Mouse (Mus musculus): ENCODE results near the gene Lce3e. TPM values are rescaled to one million over a fixed set of nuclear protein-coding genes. Genes with fewer than 3 reads are reported as not detected.

Gene Lce3e
- total RNA-seq (2018; cell fraction: chromatin; rRNA removed): not detected
- not detected for total RNA-seq (2018; cell fraction: cytosol; rRNA removed)
- total RNA-seq (2018; cell fraction: nucleus; rRNA removed): not detected
- not detected in 3 replicates for polyA plus RNA-seq (2018)

DNA sequence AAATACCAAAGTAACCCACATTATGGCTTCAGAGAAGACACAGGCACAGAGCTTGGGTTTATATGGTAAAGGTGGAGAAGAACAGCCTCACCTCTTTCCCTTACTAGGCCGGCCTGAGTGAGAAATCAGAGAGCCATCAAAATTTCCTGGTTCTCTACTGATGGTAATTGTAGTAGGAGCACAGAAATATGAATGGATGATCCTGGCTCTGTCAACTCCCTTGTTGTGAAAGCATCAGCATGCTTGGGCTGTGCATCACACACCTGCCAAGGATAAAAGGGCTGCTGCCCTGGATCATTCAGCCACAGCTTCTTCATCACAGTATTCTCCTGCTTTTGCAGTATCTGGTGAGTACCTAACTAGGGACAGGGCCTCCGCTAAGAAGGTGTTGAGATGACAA, at the start of gene Lce3e:
Gene Lce3e, plus strand, starts transcription at position 301 of the 400 bp plus-strand sequence.
- 76% methylated on average over 2 of the region's 2 CpGs for WGBS (ENCODE audit: missing documents)
- Histone ChIP-seq H3K27ac (no peak within 1 kb of the TSS), H3K36me3 (ENCODE audit: inconsistent target) (no peaks in the 10 kb centered on the region), H3K79me2 (ENCODE audit: inconsistent target) (no peaks in the 10 kb centered on the region), H3K4me3 (ENCODE audit: inconsistent target) (no peak within 1 kb of the TSS)

DNA sequence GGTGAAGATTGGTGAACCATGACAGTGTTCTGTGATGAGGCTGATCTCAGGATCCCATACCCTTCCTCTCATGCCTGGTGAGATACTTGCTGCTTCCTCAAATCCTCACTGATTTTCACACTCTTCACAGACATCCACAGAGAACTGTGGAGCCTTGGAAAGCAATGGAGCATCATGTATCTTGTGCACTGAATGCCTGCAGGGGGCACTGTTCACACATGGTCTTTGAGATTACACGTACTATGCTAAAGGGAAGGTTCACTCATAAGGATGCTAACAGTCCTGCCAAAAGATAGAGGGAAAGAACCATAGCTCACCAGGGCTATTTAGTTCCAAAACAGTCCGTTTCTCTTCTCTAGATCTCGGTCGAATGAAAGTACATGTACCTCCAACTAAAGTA, 46.5 kb upstream of the Lce3e start:
- WGBS (ENCODE audit: missing documents): 57% methylated on average over 4 of the region's 4 CpGs
- Histone ChIP-seq H3K4me3 (ENCODE audit: inconsistent target) (no peak overlapping the region), H3K36me3 (ENCODE audit: inconsistent target) (no peaks in the 10 kb centered on the region), H3K79me2 (ENCODE audit: inconsistent target) (no peaks in the 10 kb centered on the region), H3K27ac (no peak overlapping the region)

DNA sequence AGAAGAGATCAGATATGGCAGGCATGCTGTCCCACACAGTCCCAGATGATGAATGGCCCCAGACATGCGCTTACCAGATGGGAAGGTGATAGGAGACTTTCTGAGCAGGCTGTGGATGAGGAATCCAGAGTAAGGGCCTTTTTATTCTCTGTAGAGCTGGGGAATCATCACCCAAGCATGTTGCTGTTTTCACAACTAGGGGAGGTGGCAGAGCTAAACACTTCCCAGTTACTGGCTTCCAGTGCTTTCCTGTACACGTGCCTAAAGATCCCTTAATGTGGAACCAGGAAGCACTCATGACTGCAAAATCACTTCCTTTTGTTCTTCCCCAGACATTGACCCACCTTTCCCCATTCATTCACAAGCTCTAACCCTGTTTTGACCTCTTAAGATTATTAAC, 40.7 kb upstream of the Lce3e start, which contains the start of gene Lce3a:
Gene Lce3a, minus strand, starts transcription at position 101 of the 400 bp plus-strand sequence.
- Histone ChIP-seq H3K36me3 (ENCODE audit: inconsistent target) (no peaks in the 10 kb centered on the region), H3K4me3 (ENCODE audit: inconsistent target) (no peak within 1 kb of the TSS), H3K27ac (no peak within 1 kb of the TSS), H3K79me2 (ENCODE audit: inconsistent target) (no peaks in the 10 kb centered on the region)
- WGBS (ENCODE audit: missing documents): 58% methylated on average over 2 of the region's 2 CpGs

DNA sequence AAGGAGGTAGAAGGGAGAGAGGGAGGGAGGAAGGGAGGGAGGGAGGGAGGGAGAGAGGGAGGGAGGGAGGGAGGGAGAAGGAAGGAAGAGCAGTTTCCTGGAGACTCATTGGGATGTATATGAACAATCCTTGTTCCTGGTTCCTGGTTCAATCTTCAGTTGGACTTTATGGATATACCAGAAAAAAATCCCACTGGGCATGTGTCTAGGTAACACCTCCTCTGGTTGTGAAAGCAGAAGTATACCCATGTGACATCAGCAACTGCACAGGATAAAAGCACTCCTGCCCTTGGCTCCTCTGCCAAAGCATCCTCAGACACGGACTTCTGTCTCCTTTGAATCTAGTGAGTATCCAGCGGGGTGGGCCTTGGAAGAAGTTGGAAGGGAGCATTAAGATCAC, 34.2 kb upstream of the Lce3e start, which contains the start of gene Lce3b:
Gene Lce3b, plus strand, starts transcription at position 301 of the 400 bp plus-strand sequence.
- Histone ChIP-seq H3K36me3 (ENCODE audit: inconsistent target) (no peaks in the 10 kb centered on the region), H3K27ac (no peak within 1 kb of the TSS), H3K4me3 (ENCODE audit: inconsistent target) (no peak within 1 kb of the TSS), H3K79me2 (ENCODE audit: inconsistent target) (no peaks in the 10 kb centered on the region)
- WGBS (ENCODE audit: missing documents): 65% methylated on average over 2 of the region's 2 CpGs

DNA sequence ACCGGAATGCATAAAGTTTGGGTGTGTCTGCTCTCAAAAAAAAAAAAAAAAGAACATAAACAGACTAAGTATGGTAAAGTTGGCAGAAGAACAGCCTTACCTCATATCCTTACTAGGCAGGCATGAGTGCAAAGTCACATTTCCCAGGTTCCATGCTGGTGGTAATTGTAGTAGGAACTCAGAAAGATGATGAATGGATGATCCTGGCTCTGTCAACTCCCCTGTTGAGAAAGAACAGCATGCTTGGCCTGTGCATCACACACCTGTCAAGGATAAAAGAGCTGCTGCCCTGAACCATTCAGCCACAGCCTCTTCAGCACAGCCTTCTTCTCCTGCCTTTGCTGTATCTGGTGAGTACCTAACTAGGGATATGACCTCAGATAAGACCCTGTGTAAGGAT, 22.7 kb upstream of the Lce3e start, which contains the start of gene Lce3c:
Gene Lce3c, plus strand, starts transcription at position 301 of the 400 bp plus-strand sequence.
- Histone ChIP-seq H3K36me3 (ENCODE audit: inconsistent target) (no peaks in the 10 kb centered on the region), H3K4me3 (ENCODE audit: inconsistent target) (no peak within 1 kb of the TSS), H3K27ac (no peak within 1 kb of the TSS), H3K79me2 (ENCODE audit: inconsistent target) (no peaks in the 10 kb centered on the region)
- 83% methylated on average over 1 of the region's 1 CpGs for WGBS (ENCODE audit: missing documents)

DNA sequence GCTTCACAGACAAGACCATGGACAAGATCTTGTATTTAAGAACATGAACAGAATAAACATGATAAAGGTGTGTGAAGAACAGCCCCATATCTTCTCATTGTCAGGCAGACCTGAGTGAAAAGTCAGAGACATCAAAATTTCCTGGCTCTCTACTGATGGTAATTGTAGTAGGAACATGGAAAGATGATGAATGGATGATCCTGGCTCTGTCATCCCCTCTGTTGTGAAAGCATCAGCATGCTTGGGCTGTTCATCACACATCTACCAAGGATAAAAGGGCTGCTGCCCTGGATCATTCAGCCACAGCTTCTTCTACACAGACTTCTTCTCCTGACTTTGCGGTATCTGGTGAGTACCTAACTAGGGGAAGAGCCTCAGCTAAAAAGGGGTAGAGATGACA, 9.8 kb upstream of the Lce3e start, which contains the start of gene Lce3d:
Gene Lce3d, plus strand, starts transcription at position 301 of the 400 bp plus-strand sequence.
- no peak within 1 kb of the TSS for H3K27ac ChIP-seq
- 81% methylated on average over 1 of the region's 1 CpGs for WGBS (ENCODE audit: missing documents)
- no peaks in the 10 kb centered on the region for H3K36me3 ChIP-seq (ENCODE audit: inconsistent target)
- H3K79me2 ChIP-seq (ENCODE audit: inconsistent target): no peaks in the 10 kb centered on the region
- H3K4me3 ChIP-seq (ENCODE audit: inconsistent target): no peak within 1 kb of the TSS

DNA sequence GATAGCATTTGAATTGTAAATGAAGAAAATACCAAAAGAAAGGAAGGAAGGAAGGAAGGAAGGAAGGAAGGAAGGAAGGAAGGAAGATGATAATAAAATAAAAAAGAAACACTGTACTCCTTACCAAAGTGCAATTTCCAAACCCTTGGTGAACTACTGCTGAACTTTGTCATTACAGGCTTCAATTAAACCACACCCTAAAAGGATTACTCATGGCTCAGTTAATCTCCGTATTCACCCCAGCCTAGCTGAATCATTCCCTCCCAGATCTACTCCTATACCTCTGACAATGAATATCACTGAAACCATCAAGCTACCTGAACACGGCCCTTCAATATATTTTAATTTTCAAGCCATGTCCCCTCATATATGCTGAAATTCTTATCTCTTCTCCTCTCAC, 11.6 kb downstream of the Lce3e start:
- Histone ChIP-seq H3K36me3 (ENCODE audit: inconsistent target) (no peaks in the 10 kb centered on the region), H3K27ac (no peak overlapping the region), H3K79me2 (ENCODE audit: inconsistent target) (no peaks in the 10 kb centered on the region), H3K4me3 (ENCODE audit: inconsistent target) (no peak overlapping the region)
- 74% methylated on average over 2 of the region's 2 CpGs for WGBS (ENCODE audit: missing documents)

DNA sequence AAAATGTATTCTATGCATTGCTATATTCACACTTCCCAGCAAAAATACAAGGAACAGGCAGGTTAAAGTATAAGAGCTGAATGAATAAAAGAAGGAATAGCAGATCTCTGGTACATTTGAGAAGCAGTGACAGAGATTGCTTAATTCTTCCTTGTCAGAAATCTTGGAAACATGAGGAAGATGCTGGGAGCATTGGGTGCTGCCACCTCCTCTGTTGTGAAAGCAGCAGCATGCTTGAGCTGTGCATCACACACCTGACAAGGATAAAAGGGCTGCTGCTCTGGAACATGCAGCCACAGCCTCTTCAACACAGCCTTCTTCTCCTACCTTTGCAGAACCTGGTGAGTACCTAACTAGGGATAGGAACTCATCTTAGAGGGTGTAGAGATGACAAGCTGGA, 25.1 kb downstream of the Lce3e start, which contains the start of gene Lce3f:
Gene Lce3f, plus strand, starts transcription at position 301 of the 400 bp plus-strand sequence.
- Histone ChIP-seq H3K79me2 (ENCODE audit: inconsistent target) (no peaks in the 10 kb centered on the region), H3K27ac (no peak within 1 kb of the TSS), H3K4me3 (ENCODE audit: inconsistent target) (no peak within 1 kb of the TSS), H3K36me3 (ENCODE audit: inconsistent target) (no peaks in the 10 kb centered on the region)

DNA sequence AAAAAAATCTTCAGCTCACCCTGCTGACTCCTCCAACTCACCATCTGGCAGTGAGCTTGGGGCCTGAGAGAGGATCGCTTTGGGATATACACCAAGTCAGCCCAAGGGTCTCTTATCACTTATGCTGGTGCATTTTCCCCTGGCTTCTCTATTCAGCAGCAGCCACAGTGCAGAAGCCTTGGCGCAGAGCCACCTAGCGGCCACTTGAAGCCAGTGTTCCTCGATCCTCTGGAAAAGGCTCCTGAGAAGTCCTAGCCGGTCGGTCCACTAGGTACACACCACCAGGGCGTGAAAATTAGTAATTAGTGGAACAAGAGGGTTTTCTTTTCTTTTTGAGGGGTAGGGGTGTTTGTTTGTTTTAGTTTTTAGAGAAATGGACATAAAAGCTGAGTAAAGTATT, 31.8 kb downstream of the Lce3e start:
- Histone ChIP-seq H3K36me3 (ENCODE audit: inconsistent target) (no peaks in the 10 kb centered on the region), H3K27ac (no peak overlapping the region), H3K4me3 (ENCODE audit: inconsistent target) (no peak overlapping the region), H3K79me2 (ENCODE audit: inconsistent target) (no peaks in the 10 kb centered on the region)
- 2% methylated on average over 5 of the region's 7 CpGs for WGBS (ENCODE audit: missing documents)

DNA sequence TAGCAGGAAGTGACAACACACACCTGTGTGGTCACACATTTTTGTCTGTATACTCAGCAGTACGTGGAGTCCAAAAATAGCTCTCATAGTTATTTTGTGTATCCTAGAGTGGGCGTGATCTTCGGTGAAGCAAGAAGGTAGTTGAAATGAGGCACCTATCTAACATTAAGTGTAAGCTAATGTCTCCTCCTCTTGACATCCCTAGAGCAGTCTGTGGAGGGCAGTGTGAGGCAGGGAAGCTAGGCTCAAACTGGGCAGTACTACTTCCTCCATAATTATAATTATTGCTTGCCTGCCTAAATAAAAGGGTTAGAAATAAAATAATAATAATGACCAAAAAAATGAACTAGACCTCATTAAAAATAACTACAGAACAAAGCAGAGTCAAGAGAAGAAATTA, 33.8 kb downstream of the Lce3e start:
- Histone ChIP-seq H3K4me3 (ENCODE audit: inconsistent target) (no peak overlapping the region), H3K36me3 (ENCODE audit: inconsistent target) (no peaks in the 10 kb centered on the region), H3K27ac (no peak overlapping the region), H3K79me2 (ENCODE audit: inconsistent target) (no peaks in the 10 kb centered on the region)
- 63% methylated on average over 3 of the region's 3 CpGs for WGBS (ENCODE audit: missing documents)

DNA sequence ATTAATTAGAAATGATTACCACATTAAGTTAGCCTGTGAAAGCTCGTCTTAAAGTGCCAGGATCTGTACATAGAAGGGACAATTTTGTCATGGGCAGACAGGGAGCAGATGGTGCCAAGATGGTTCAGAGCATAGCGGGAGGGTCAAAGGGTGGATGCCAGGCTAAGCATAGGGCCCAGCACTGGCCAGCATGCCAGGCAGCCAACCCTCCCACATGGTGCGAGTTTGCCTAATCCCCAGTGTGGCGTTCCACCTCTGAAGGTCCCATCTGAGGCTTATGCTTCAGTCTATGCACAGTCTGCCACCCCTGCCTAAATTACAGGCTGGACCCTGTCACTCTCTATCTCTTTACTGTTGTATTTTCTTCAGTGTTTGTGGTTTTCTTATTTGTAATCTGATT, 36.0 kb downstream of the Lce3e start:
- Histone ChIP-seq H3K27ac (no peak overlapping the region), H3K4me3 (ENCODE audit: inconsistent target) (no peak overlapping the region), H3K79me2 (ENCODE audit: inconsistent target) (no peaks in the 10 kb centered on the region), H3K36me3 (ENCODE audit: inconsistent target) (no peaks in the 10 kb centered on the region)
- 77% methylated on average over 4 of the region's 4 CpGs for WGBS (ENCODE audit: missing documents)

DNA sequence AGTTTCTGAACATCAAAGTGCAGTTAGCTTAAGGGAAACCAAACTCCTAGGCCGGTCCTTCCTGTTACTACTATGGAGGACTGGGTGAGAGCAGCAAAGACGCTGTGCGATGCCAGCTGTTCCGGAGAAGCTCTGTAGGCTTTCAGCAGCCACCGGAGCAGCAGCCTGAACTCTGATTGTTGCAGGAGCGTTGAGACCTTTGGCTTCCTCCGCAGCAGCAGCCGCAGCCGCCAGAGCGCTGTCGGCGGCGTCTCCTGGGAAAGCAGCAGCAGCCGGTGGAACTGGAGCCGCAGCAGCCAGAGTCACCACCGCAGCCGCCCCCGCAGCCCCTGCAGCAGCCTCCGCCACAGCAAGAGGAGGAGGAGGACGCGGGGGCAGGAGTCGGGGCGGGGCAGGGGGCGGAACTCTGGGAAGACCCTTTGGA, 47.5 kb downstream of the Lce3e start:
- Histone ChIP-seq H3K27ac (no peak overlapping the region), H3K36me3 (ENCODE audit: inconsistent target) (no peaks in the 10 kb centered on the region), H3K4me3 (ENCODE audit: inconsistent target) (no peak overlapping the region), H3K79me2 (ENCODE audit: inconsistent target) (no peaks in the 10 kb centered on the region)
- under 1% methylated on average over 24 of the region's 24 CpGs for WGBS (ENCODE audit: missing documents)

DNA sequence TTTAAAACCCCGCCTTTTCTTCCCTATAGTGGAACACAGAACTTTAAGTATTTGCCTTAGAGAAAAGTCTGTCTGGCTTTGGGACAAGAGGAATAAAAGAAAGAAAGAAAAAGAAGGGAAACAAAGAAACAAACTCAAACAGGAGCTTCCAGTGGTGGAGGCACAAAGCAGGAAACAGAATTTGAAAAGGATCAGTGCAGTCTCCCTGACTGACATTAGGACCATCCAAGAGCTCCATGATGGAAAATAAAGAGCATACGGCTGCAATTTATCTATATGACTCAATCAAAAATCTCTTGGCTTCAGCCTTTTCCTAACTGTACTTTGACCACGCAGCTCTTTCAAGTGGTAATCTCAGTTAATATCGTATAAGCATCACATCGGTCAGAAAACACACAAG, 48.0 kb downstream of the Lce3e start:
- no peak overlapping the region for H3K4me3 ChIP-seq (ENCODE audit: inconsistent target)

DNA sequence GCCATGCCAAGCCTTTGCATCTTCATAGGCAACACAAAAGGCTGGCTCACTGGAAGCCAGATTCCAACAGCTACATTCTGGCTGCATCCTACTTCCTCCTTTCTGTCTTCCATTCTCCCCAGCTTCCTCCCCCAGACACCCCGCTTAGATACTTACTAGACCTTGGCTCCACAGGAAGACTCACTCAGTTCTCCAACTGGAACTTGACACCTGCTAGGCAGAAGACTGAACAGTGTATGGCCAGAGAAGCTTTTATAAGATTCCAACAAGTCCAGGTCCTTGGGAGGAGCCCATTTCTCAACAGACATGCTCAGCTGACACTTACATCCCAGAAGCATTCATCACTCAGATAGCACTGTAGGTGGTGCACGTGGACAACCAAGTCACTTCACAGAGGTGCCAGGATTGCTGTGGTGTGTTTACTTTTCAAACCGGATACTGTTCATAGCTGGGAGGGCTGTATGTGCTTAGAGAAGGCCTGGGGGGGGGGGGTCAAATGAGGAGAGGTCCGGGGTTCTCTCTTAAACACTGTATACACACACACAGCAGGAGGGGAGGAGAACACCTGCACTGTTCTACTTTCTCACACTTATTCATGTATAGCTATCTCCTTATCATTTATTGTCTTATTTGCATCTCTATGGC, 48.7 kb downstream of the Lce3e start, which contains the start of gene Crct1:
Gene Crct1, minus strand, starts transcription at position 228 of the 645 bp plus-strand sequence.
- no peak within 1 kb of the TSS for H3K27ac ChIP-seq
- WGBS (ENCODE audit: missing documents): 65% methylated on average over 3 of the region's 4 CpGs
- no peak within 1 kb of the TSS for H3K4me3 ChIP-seq (ENCODE audit: inconsistent target)
- no peaks in the 10 kb centered on the region for H3K79me2 ChIP-seq (ENCODE audit: inconsistent target)
- H3K36me3 ChIP-seq (ENCODE audit: inconsistent target): no peaks in the 10 kb centered on the region

More for the DNA sequence above, 48.0 kb downstream of the Lce3e start:
- WGBS (ENCODE audit: missing documents): 36% methylated on average over 5 of the region's 5 CpGs
- no peaks in the 10 kb centered on the region for H3K36me3 ChIP-seq (ENCODE audit: inconsistent target)
- H3K79me2 ChIP-seq (ENCODE audit: inconsistent target): no peaks in the 10 kb centered on the region
- H3K27ac ChIP-seq: no peak overlapping the region

Measured in macrophage (primary cell).